Mouse (Mus musculus) forebrain, embryonic 16.5 days (tissue): Measurements from ENCODE around the gene Prr12. TPM values are rescaled to one million over a fixed set of nuclear protein-coding genes. Genes with fewer than 3 reads are reported as not detected.

Source experiments
- ATAC-seq: fragments of 200-750 bp; cut with Nextera tagmentation; 2 replicates; pipeline ENCODE4 v1.8.0; 2017; ENCODE audit warnings: mild to moderate bottlenecking, moderate library complexity
- H3K27ac ChIP-seq: fragments of 300-500 bp; sonication (generic); 2 replicates; pipeline ENCODE4 v1.5.1; 2014; ENCODE audit warnings: low read length, control low read depth
- H3K27me3 ChIP-seq: fragments of 300-500 bp; sonication (generic); replicated peaks from 2 replicates; pipeline ENCODE4 v1.6.1; 2014; ENCODE audit warnings: low read length; ENCODE audit not compliant: control insufficient read depth, insufficient read depth
- H3K36me3 ChIP-seq: fragments of 300-500 bp; sonication (generic); 2 replicates; pipeline ENCODE4 v1.6.1; 2014; ENCODE audit not compliant: control insufficient read depth, insufficient read depth
- H3K4me1 ChIP-seq: fragments of 300-500 bp; sonication (generic); replicated peaks from 2 replicates; pipeline ENCODE4 v1.6.1; 2014; ENCODE audit warnings: low read length; ENCODE audit not compliant: control insufficient read depth, insufficient read depth
- H3K4me2 ChIP-seq: fragments of 300-500 bp; sonication (generic); 2 replicates; pipeline ENCODE4 v1.6.1; 2014; ENCODE audit warnings: mild to moderate bottlenecking, low read length, control low read depth
- H3K4me3 ChIP-seq: fragments of 300-500 bp; sonication (generic); replicated peaks from 2 replicates; pipeline ENCODE4 v1.5.1; 2014; ENCODE audit warnings: mild to moderate bottlenecking, low read length, control low read depth
- H3K9ac ChIP-seq: fragments of 300-500 bp; sonication (generic); replicated peaks from 2 replicates; pipeline ENCODE4 v1.6.1; 2014; ENCODE audit warnings: low read depth, low read length, control low read depth
- H3K9me3 ChIP-seq: fragments of 300-500 bp; sonication (generic); 2 replicates; pipeline ENCODE4 v1.6.1; 2016; ENCODE audit warnings: low read length; ENCODE audit not compliant: control insufficient read depth
- WGBS: fragments of 180-500 bp; shearing (Covaris S2); extraction: QIAGEN DNeasy Blood & Tissue Kit; methylation state at CpG from one replicate; pipeline ENCODE4 v1.1.7; 2014; 5-methylcytosine and 5-hydroxymethylcytosine counted together
- polyA plus RNA-seq: library from polyadenylated mRNA; unstranded; fragments of >200 nt; fragmentation: Nextera tagmentation; extraction: Ambion mirVana; gene quantifications from 2 replicates; pipeline ENCODE4 v1.2.1, GENCODE M21; 2015

The Prr12 gene
- polyA plus RNA-seq, 1 experiment from 2014 or later, result 17.3 TPM

- no peak overlapping the region for H3K9ac ChIP-seq
- no peaks in the 10 kb centered on the region for H3K4me1 ChIP-seq
- ATAC-seq, result no peak
- H3K9me3 ChIP-seq, result no peaks in the 10 kb centered on the region
- no peak overlapping the region for H3K4me3 ChIP-seq
- 38% methylated on average over 5 of the region's 5 CpGs for WGBS
- no peaks in the 10 kb centered on the region for H3K27me3 ChIP-seq
- no peak overlapping the region for H3K4me2 ChIP-seq
- 0 out of 2 replicates have a peak, but pooled peaks cover 2% of the 10 kb centered on the region for H3K36me3 ChIP-seq
- H3K27ac ChIP-seq, result no peak overlapping the region
Measured at GRCm38 (mm10) chr7:45081016-45081415, 28.3 kb upstream of the Prr12 start.

GRCm38 (mm10) chr7:45079856-45080255 is 27.2 kb upstream of the Prr12 start:
- H3K4me2 ChIP-seq, result no peak overlapping the region
- H3K9me3 ChIP-seq, result no peaks in the 10 kb centered on the region
- H3K27ac ChIP-seq, result no peak overlapping the region
- peak; percentile 75 for ATAC-seq
- no peaks in the 10 kb centered on the region for H3K27me3 ChIP-seq
- H3K9ac ChIP-seq, result no peak overlapping the region
- H3K4me3 ChIP-seq, result no peak overlapping the region
- 2% methylated on average over 10 of the region's 10 CpGs for WGBS
- no peaks in the 10 kb centered on the region for H3K4me1 ChIP-seq
- H3K36me3 ChIP-seq, result no peaks in the 10 kb centered on the region

- Histone ChIP-seq H3K4me3 (no peak overlapping the region), H3K27ac (no peak overlapping the region), H3K36me3 (no peaks in the 10 kb centered on the region), H3K4me1 (no peaks in the 10 kb centered on the region), H3K4me2 (no peak overlapping the region), H3K9ac (no peak overlapping the region), H3K27me3 (no peaks in the 10 kb centered on the region), H3K9me3 (no peaks in the 10 kb centered on the region)
- no peak for ATAC-seq
- WGBS, result 37% methylated on average over 9 of the region's 9 CpGs
Measured at GRCm38 (mm10) chr7:45078513-45078912, 25.8 kb upstream of the Prr12 start.

- no peak for ATAC-seq
- H3K36me3 ChIP-seq, result no peaks in the 10 kb centered on the region
Measured at GRCm38 (mm10) chr7:45077829-45078228, 25.1 kb upstream of the Prr12 start.

GRCm38 (mm10) chr7:45077322-45077721 is 24.6 kb upstream of the Prr12 start:
- 91% methylated on average over 14 of the region's 14 CpGs for WGBS

More at GRCm38 (mm10) chr7:45077829-45078228, 25.1 kb upstream of the Prr12 start:
- Histone ChIP-seq H3K4me3 (no peak overlapping the region), H3K27ac (no peak overlapping the region), H3K27me3 (no peaks in the 10 kb centered on the region), H3K9ac (no peak overlapping the region), H3K4me2 (no peak overlapping the region), H3K4me1 (no peaks in the 10 kb centered on the region), H3K9me3 (no peaks in the 10 kb centered on the region)
- 89% methylated on average over 2 of the region's 2 CpGs for WGBS

GRCm38 (mm10) chr7:45076501-45076900 is 23.8 kb upstream of the Prr12 start:
- WGBS, result 88% methylated on average over 30 of the region's 30 CpGs
- no peaks in the 10 kb centered on the region for H3K4me1 ChIP-seq
- no peaks in the 10 kb centered on the region for H3K9me3 ChIP-seq
- no peak overlapping the region for H3K27ac ChIP-seq
- no peaks in the 10 kb centered on the region for H3K36me3 ChIP-seq
- H3K27me3 ChIP-seq, result no peaks in the 10 kb centered on the region
- H3K9ac ChIP-seq, result no peak overlapping the region
- no peak overlapping the region for H3K4me2 ChIP-seq
- no peak for ATAC-seq
- no peak overlapping the region for H3K4me3 ChIP-seq

More at GRCm38 (mm10) chr7:45077322-45077721, 24.6 kb upstream of the Prr12 start:
- H3K4me2 ChIP-seq, result no peak overlapping the region
- no peaks in the 10 kb centered on the region for H3K36me3 ChIP-seq
- H3K27ac ChIP-seq, result no peak overlapping the region
- H3K9ac ChIP-seq, result no peak overlapping the region
- H3K9me3 ChIP-seq, result no peaks in the 10 kb centered on the region
- no peak for ATAC-seq
- H3K4me3 ChIP-seq, result no peak overlapping the region
- H3K27me3 ChIP-seq, result no peaks in the 10 kb centered on the region
- no peaks in the 10 kb centered on the region for H3K4me1 ChIP-seq

- no peaks in the 10 kb centered on the region for H3K4me1 ChIP-seq
- no peaks in the 10 kb centered on the region for H3K27me3 ChIP-seq
- H3K9ac ChIP-seq, result no peak overlapping the region
- H3K36me3 ChIP-seq, result no peaks in the 10 kb centered on the region
- no peak overlapping the region for H3K4me2 ChIP-seq
- H3K9me3 ChIP-seq, result no peaks in the 10 kb centered on the region
- no peak overlapping the region for H3K27ac ChIP-seq
- ATAC-seq, result no peak
- WGBS, result 93% methylated on average over 4 of the region's 4 CpGs
- H3K4me3 ChIP-seq, result no peak overlapping the region
Measured at GRCm38 (mm10) chr7:45075405-45075804, 22.7 kb upstream of the Prr12 start.

GRCm38 (mm10) chr7:45073949-45074348 is 21.3 kb upstream of the Prr12 start:
- no peaks in the 10 kb centered on the region for H3K4me1 ChIP-seq
- no peak overlapping the region for H3K4me3 ChIP-seq
- H3K9ac ChIP-seq, result no peak overlapping the region
- no peak overlapping the region for H3K4me2 ChIP-seq
- no peaks in the 10 kb centered on the region for H3K27me3 ChIP-seq
- H3K36me3 ChIP-seq, result no peaks in the 10 kb centered on the region
- 89% methylated on average over 12 of the region's 12 CpGs for WGBS
- H3K27ac ChIP-seq, result no peak overlapping the region
- no peak for ATAC-seq
- no peaks in the 10 kb centered on the region for H3K9me3 ChIP-seq

GRCm38 (mm10) chr7:45073171-45073707 is 20.6 kb upstream of the Prr12 start:
- 78% methylated on average over 7 of the region's 7 CpGs for WGBS
- Histone ChIP-seq H3K4me2 (no peak overlapping the region), H3K9me3 (no peaks in the 10 kb centered on the region), H3K4me1 (no peaks in the 10 kb centered on the region), H3K4me3 (no peak overlapping the region), H3K36me3 (no peaks in the 10 kb centered on the region), H3K27me3 (no peaks in the 10 kb centered on the region), H3K9ac (no peak overlapping the region), H3K27ac (no peak overlapping the region)
- no peak for ATAC-seq

- no peak overlapping the region for H3K9ac ChIP-seq
- no peak for ATAC-seq
- H3K36me3 ChIP-seq, result no peaks in the 10 kb centered on the region
- 74% methylated on average over 2 of the region's 2 CpGs for WGBS
- no peak overlapping the region for H3K4me2 ChIP-seq
- no peak overlapping the region for H3K27ac ChIP-seq
- no peaks in the 10 kb centered on the region for H3K27me3 ChIP-seq
- no peaks in the 10 kb centered on the region for H3K4me1 ChIP-seq
- no peaks in the 10 kb centered on the region for H3K9me3 ChIP-seq
- H3K4me3 ChIP-seq, result no peak overlapping the region
Measured at GRCm38 (mm10) chr7:45072230-45072629, 19.5 kb upstream of the Prr12 start.
